Comparison of ENCODE assay signal across 7 mouse cellular contexts in the genomic region with DNA sequence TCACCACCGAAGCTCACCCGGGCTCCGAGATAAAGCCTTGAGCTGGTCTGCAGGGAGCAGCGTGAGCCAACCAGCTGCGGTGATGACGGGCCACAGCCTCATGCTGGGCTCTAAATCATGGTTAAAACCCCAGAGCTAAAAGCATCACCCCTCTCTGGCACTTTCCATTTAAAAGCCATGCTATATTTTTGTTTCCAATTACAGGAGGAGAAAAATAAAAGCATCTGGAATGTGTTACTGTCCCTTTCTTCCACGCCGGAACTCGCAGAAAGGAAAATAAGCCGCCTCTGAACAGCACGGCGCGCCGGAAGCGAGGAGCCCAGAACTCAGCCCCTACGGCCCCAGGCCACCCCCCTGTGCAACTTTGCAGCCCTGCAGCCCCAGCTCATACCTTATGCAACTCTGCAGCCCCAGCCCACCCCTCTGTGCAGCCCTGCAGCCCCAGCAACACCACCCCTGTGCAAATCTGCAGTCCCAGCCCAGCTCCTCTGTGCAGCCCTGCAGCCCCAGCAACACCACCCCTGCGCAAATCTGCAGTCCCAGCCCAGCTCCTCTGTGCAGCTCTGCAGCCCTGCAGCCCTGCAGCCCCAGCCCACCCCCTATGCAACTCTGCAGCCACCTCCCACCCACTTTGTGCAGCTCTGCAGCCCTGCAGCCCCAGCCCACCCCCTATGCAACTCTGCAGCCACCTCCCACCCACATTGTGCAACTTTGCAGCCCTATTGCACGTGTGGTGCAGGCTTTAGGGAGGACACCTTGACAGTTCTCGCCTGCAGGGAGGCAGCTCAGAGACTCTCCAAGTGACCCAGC.
A peak's percentile ranks its signal among the peaks of the same experiment; 100 is the strongest.
DNase-seq lines count a peak whose midpoint lies in the region; ATAC-seq lines count a peak whose summit lies in the region.

No protein-coding gene starts in this region.

- DNase-seq in neural tube, embryonic 10.5 days (ENCODE audit: extremely low spot score, low spot score): peak; percentile 56
- DNase-seq in spleen, postnatal 36 days (ENCODE audit: low spot score in 2 of 2): no peak
- DNase-seq in natural killer cell, adult 2 months (ENCODE audit: low spot score in 2 of 2): no peak

- no peak overlapping the region for H3K4me3 ChIP-seq in embryonic facial prominence, embryonic 12.5 days
- H3K4me3 ChIP-seq in heart, embryonic 12.5 days: 0 out of 2 replicates have a peak overlapping the region, but pooled peaks have one; percentile 7
- no peak overlapping the region for H3K4me3 ChIP-seq in kidney, embryonic 16.5 days (ENCODE audit: low read length)

- peak overlapping the region; percentile 26 for H3K4me2 ChIP-seq in embryonic facial prominence, embryonic 12.5 days (replicated peaks)
- H3K4me2 ChIP-seq in heart, embryonic 12.5 days: peak overlapping the region; percentile 57
- peak overlapping the region; percentile 22 for H3K4me2 ChIP-seq in kidney, embryonic 16.5 days (replicated peaks; ENCODE audit: low read depth, low read length)

- peaks cover 40% of the 10 kb centered on the region for H3K4me1 ChIP-seq in embryonic facial prominence, embryonic 12.5 days
- peaks cover 32% of the 10 kb centered on the region for H3K4me1 ChIP-seq in heart, embryonic 12.5 days (replicated peaks)
- peaks cover 31% of the 10 kb centered on the region for H3K4me1 ChIP-seq in kidney, embryonic 16.5 days (ENCODE audit: insufficient read depth, low read length)

- no peaks in the 10 kb centered on the region for H3K36me3 ChIP-seq in embryonic facial prominence, embryonic 12.5 days
- no peaks in the 10 kb centered on the region for H3K36me3 ChIP-seq in heart, embryonic 12.5 days
- H3K36me3 ChIP-seq in kidney, embryonic 16.5 days (ENCODE audit: insufficient read depth, low read length): no peaks in the 10 kb centered on the region

- no peaks in the 10 kb centered on the region for H3K9me3 ChIP-seq in embryonic facial prominence, embryonic 12.5 days
- no peaks in the 10 kb centered on the region for H3K9me3 ChIP-seq in heart, embryonic 12.5 days (replicated peaks)
- H3K9me3 ChIP-seq in kidney, embryonic 16.5 days (ENCODE audit: low read length): no peaks in the 10 kb centered on the region

- WGBS in embryonic facial prominence, embryonic 12.5 days: 19% methylated on average over 19 of the region's 19 CpGs
- 10% methylated on average over 19 of the region's 19 CpGs for WGBS in heart, embryonic 12.5 days
- WGBS in kidney, embryonic 16.5 days: 26% methylated on average over 19 of the region's 19 CpGs

- peak; percentile 69 for ATAC-seq in common myeloid progenitor, adult 5-6 weeks (replicated peaks; ENCODE audit: low read depth, poor library complexity, severe bottlenecking)
- peak; percentile 82 for ATAC-seq in embryonic facial prominence, embryonic 12.5 days (ENCODE audit: insufficient number of reproducible peaks, insufficient read depth, low FRiP score, low TSS enrichment)
- peak; percentile 81 for ATAC-seq in heart, embryonic 12.5 days (ENCODE audit: insufficient number of reproducible peaks, low FRiP score)
- ATAC-seq in kidney, embryonic 16.5 days (ENCODE audit: low FRiP score, low TSS enrichment): peak; percentile 77

- H3K9ac ChIP-seq in embryonic facial prominence, embryonic 12.5 days: 0 out of 2 replicates have a peak overlapping the region, but pooled peaks have one; percentile 27
- peak overlapping the region; percentile 50; the same call in 1 of the 2 replicates for H3K9ac ChIP-seq in heart, embryonic 12.5 days
- H3K9ac ChIP-seq in kidney, embryonic 16.5 days (replicated peaks; ENCODE audit: low read length): peak overlapping the region; percentile 2; the same call in 1 of the 2 replicates

- no peaks in the 10 kb centered on the region for H3K27me3 ChIP-seq in embryonic facial prominence, embryonic 12.5 days
- no peaks in the 10 kb centered on the region for H3K27me3 ChIP-seq in heart, embryonic 12.5 days (replicated peaks)
- no peaks in the 10 kb centered on the region for H3K27me3 ChIP-seq in kidney, embryonic 16.5 days (ENCODE audit: insufficient read depth, low read length)

- peak overlapping the region; percentile 97 for H3K27ac ChIP-seq in embryonic facial prominence, embryonic 12.5 days
- peak overlapping the region; percentile 94 for H3K27ac ChIP-seq in heart, embryonic 12.5 days (ENCODE audit: poor library complexity, severe bottlenecking)
- peak overlapping the region; percentile 85 for H3K27ac ChIP-seq in kidney, embryonic 16.5 days (ENCODE audit: low read length)
